Mouse (Mus musculus): ENCODE data around the gene Nppa.

The Nppa gene

DNA sequence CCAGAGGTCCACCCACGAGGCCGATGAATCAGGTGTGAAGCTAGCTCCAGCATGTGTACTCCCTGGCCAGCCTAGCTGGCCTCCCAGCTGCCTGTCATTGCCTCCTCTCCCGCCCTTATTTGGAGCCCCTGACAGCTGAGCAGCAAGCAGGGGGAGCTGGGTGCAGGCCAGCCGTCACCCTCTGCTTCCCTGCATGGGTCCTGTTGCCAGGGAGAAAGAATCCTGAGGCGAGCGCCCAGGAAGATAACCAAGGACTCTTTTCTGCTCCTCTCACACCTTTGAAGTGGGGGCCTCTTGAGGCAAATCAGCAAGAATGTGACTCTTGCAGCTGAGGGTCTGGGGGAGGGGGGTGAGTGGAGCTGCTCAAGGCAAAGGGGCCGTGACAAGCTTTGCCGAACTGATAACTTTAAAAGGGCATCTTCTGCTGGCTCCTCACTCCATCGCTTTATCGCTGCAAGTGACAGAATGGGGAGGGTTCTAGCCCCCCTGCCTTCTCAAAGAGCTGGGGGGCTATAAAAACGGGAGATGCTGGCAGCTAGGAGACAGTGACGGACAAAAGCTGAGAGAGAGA lies at the start of gene Nppa:
TSS of gene Nppa (plus strand) at position 521 of the 571 bp plus-strand sequence.
- DNase-seq (ENCODE audit: low spot score in 2 of 2), result no peak

GRCm38 (mm10) chr4:147953590-147953989 lies 46.9 kb upstream of the Nppa start:
- no peak for DNase-seq (ENCODE audit: low spot score in 2 of 2)

GRCm38 (mm10) chr4:147957141-147957540 lies 43.4 kb upstream of the Nppa start:
- no peak for DNase-seq (ENCODE audit: low spot score in 2 of 2)

GRCm38 (mm10) chr4:147959881-147960831 lies 40.4 kb upstream of the Nppa start:
- no peak for DNase-seq (ENCODE audit: low spot score in 2 of 2)

GRCm38 (mm10) chr4:147962781-147963180 lies 37.7 kb upstream of the Nppa start:
- no peak for DNase-seq (ENCODE audit: low spot score in 2 of 2)

DNA sequence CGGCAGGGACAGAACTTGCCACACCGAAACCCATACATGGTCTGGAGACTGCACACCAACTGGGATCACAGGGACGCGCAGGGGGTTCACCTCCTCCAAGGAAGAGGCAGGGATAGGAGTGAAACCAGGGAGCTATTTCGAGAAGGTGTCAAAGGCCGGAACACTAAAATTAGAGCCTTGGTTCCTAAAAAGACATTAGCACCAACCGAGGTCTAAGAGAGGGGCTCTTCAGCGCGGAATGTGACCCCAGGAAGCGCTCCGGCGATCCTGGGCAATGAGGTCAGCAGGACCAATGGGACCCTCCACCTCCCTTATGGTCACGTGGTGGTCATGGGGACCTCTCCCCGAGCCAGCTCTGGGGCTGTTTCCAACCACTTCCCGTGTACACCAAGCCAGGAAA lies 36.9 kb upstream of the Nppa start:
- DNase-seq (ENCODE audit: low spot score in 2 of 2), result no peak

DNA sequence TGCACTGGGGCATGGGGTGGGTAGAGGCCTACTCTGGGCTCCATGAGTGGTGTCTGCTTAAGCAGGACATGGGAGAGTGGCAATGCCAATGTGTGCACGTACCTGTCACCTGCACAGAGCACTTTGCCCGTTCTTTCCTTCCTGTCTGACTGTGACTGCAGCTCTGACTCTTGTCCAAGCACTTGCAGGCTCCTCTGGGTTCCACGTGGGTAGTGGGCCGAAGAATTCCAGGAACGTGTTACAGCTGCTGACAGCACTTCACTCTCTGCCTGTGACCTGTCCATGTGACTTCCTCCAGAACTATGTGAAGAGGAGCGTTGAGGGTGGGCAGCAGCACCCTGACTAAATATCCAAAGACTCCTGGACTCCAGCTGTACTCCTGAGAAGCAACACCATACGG lies 34.8 kb upstream of the Nppa start:
- DNase-seq (ENCODE audit: low spot score in 2 of 2), result no peak

DNA sequence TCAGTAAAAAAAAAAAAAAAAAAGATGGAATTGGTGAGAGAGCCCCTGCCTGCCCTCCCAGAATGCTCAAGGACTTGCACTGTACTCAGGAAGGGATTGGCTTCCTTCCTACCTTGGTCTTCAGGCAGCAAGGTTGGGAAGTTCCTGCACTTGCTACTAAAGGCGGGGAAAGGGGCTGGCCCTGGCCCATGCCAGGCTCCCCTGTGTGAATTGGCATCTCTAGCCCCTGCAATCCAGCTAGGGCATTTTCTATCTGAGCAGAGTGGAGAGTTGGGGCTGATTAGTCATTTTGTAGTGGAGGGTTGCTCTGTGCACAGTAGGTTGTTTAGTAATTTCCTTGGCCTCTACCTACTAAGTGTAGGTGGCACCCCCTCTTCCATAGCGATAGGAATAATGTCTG lies 31.7 kb upstream of the Nppa start:
- no peak for DNase-seq (ENCODE audit: low spot score in 2 of 2)

DNA sequence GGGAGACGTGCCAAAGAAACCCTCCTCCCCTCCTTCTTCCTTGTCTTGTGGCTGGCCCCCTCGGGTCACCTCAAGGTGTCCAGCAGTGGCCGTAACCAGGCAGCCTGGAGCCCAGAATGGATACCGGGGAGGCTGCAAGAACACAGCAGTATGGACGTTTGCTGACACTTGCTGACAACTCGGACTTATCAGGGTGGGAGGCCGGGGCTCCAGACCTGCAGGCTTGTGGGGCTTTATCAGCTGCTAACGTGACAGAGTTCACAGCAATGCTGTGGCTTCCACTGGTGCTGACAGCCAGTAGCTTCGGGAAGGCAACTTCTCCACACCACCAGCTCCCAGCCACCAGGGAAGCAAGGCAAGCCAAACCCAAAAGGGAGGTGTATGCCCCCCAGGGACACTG lies 31.2 kb upstream of the Nppa start:
- DNase-seq (ENCODE audit: low spot score in 2 of 2), result no peak

DNA sequence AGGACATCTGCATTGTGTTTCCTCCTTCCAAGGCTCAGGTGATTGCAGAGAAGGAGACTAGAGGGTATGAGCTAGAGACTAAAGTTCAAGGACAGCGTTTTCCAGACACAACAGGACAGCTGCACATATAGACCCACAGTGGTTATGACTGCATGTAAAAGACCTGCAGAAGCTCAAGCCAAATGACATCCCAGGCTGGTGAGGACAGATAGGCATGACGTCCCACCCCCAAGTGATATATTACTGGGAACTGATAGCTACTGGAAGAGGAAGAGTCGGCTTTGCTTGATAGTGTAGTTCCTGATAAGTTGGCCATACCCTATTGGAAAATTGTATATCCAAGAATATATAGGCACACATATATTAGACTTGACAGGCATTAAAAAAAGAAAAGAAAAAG lies 24.3 kb upstream of the Nppa start:
- DNase-seq (ENCODE audit: low spot score in 2 of 2), result no peak

DNA sequence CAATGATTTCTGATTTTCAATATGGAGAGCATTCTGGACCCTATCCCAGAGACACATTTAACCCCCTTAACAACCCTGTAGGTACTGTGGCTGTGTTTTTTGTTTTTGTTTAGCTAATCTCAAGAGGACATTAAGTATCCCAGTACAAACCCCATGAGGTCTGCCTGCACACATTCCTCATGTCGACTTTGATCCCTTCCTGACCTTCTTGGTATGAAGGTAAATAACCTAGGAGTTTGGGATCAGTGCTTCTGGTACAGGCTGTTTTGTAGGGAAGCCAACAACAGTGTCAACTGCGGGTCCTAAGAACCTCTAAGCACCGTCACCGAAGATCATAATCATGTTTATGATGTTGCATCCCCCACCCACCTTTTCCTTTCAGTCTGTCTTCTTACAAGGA lies 22.8 kb upstream of the Nppa start:
- no peak for DNase-seq (ENCODE audit: low spot score in 2 of 2)

- no peak for DNase-seq (ENCODE audit: low spot score in 2 of 2)
Measured at GRCm38 (mm10) chr4:147978391-147978790, 22.1 kb upstream of the Nppa start.

- no peak for DNase-seq (ENCODE audit: low spot score in 2 of 2)
Measured at GRCm38 (mm10) chr4:147979441-147979860, 21.1 kb upstream of the Nppa start.

- DNase-seq (ENCODE audit: low spot score in 2 of 2), result no peak
Measured at GRCm38 (mm10) chr4:147985205-147986132, 15.1 kb upstream of the Nppa start, which contains the start of gene Nppb. Nppb (plus strand) TSS chr4:147985788.

GRCm38 (mm10) chr4:147993571-147994095 lies 6.9 kb upstream of the Nppa start:
- DNase-seq (ENCODE audit: low spot score in 2 of 2), result no peak

- no peak for DNase-seq (ENCODE audit: low spot score in 2 of 2)
Measured at GRCm38 (mm10) chr4:147995311-147995710, 5.2 kb upstream of the Nppa start.

DNA sequence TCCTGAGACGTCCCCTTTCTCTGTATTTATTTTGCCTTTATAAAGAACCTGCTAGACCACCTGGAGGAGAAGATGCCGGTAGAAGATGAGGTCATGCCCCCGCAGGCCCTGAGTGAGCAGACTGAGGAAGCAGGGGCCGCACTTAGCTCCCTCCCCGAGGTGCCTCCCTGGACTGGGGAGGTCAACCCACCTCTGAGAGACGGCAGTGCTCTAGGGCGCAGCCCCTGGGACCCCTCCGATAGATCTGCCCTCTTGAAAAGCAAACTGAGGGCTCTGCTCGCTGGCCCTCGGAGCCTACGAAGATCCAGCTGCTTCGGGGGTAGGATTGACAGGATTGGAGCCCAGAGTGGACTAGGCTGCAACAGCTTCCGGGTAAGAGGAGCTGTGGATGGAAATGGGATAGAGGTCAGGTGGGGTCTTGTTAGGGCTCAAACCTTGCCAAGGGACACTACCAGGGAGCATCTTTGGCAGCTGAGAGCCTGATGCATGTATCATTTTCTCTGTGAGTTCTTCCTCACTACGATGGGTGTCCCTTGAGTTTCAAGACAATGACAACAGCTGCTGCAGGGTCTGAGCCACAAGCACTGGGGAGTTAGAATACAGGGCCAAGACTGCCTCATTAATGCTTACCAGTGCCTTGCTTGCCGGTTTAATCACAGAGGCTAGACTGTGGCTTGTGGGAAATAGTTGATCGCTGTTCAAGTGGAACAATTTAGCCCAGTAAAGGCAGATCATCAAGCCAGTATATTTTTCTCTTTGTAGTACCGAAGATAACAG lies 679 bp downstream of the Nppa start:
- DNase-seq (ENCODE audit: low spot score in 2 of 2), result no peak

DNA sequence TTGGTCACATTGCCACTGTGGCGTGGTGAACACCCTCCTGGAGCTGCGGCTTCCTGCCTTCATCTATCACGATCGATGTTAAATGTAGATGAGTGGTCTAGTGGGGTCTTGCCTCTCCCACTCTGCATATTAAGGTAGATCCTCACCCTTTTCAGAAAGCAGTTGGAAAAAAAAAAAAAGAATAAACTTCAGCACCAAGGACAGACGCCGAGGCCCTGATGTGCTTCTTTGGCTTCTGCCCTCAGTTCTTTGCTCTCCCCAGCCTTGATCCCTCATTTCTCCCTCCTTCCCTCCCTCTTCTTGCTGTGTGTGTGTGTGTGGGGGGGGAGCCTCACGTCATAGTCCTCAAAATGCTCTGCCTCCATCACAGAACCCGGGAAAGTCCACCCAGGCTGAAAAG lies 1.3 kb downstream of the Nppa start:
- no peak for DNase-seq (ENCODE audit: low spot score in 2 of 2)

GRCm38 (mm10) chr4:148004361-148004760 lies 3.8 kb downstream of the Nppa start:
- no peak for DNase-seq (ENCODE audit: low spot score in 2 of 2)

DNA sequence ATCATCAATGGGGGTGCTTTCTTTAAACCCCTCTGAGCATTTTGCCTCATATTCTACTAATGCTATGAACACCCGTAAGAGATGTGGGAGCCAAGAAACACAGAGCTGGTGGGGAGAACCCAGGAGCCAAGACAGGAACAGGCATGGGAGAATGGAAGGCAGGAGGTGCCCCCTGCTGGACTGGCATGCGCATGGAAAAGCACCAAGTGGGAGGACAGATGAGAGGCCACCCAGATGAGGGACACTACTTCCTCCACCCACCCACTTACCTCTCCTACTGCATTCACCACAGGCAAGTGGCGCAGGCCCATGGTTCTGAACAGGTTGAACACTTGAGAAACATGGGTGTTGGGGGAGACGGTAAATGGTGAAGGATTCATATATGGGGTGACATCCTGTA lies 7.9 kb downstream of the Nppa start:
- DNase-seq (ENCODE audit: low spot score in 2 of 2), result no peak

DNA sequence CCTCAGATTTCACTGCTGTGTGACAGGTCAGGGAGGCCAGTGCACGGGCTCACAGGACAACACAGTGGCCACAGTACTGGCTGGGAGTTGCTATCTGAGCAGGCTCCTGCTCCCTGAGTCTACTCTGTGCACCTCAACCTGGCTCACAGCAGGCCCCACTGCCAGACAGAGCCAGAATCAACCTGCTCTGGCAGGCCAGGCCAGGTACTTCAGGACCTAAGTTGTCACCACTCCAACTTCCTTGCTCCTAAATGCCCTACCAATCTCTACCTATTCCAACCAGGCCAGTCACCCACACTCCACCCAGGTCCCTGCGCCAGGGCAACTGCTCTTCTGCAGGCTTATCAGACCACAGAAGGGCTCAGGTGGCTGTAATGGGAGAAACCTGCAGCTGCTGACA lies 9.1 kb downstream of the Nppa start:
- DNase-seq (ENCODE audit: low spot score in 2 of 2), result no peak

All from urinary bladder, postnatal 4 days (tissue).